Mouse (Mus musculus): ENCODE data around the gene Crtac1. TPM values are rescaled to one million over a fixed set of nuclear protein-coding genes. Genes with fewer than 3 reads are reported as not detected.

Crtac1 gene
- polyA plus RNA-seq, 1 experiment from 2014 or later: 8.1 TPM

DNA sequence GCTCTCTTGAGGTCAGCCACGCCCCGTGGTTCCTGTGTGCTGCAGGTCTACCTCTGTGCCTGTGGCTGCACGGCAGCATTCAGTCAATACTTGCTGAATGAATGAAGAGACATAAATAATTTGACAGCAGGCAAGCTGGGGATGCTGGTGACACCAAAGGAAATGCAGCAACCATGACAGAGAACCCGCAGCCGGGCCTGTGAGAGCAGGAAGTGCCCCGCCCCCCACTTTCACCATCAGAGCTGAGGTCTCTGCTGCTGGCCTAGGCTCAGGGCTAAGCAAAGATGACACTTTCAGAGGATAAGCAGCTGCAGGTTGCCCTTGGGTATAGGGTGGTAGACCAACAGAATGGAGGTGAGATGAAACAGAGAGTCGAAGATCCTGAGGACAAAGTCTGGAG is 125.4 kb downstream of the Crtac1 start:
- no peak overlapping the region for H3K4me3 ChIP-seq
- ATAC-seq (ENCODE audit: low FRiP score, low read depth): no peak
- no peaks in the 10 kb centered on the region for H3K36me3 ChIP-seq
- no peak overlapping the region for H3K9ac ChIP-seq (replicated peaks)
- peaks cover 30% of the 10 kb centered on the region for H3K4me1 ChIP-seq
- H3K27ac ChIP-seq (replicated peaks): no peak overlapping the region
- 0 out of 2 replicates have a peak, but pooled peaks cover 5% of the 10 kb centered on the region for H3K27me3 ChIP-seq
- H3K4me2 ChIP-seq (replicated peaks): no peak overlapping the region
- H3K9me3 ChIP-seq: no peaks in the 10 kb centered on the region
- WGBS: 63% methylated on average over 7 of the region's 7 CpGs

DNA sequence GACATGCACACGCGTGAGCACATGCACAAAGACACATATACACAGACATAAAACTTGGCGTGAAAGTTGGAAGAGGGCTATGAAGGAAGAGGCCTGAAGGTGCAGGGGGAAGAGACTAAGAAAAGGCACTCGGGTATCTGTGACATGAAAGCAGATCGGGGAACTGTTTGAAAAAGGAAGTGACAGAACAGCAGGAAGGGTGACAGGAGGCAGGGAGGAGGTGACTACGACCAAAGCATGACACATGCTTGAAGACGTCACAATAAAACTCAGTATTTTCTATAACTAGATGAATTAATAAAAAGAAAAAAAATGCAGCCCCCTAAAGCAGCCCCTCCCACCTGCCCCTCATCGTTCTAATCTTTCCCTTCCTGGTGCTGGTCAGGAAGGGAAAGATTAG is 125.8 kb downstream of the Crtac1 start:
- no peak for ATAC-seq (ENCODE audit: low FRiP score, low read depth)
- H3K9ac ChIP-seq (replicated peaks): no peak overlapping the region
- H3K4me2 ChIP-seq (replicated peaks): no peak overlapping the region
- H3K9me3 ChIP-seq: no peaks in the 10 kb centered on the region
- peaks cover 33% of the 10 kb centered on the region for H3K4me1 ChIP-seq
- no peak overlapping the region for H3K4me3 ChIP-seq
- no peaks in the 10 kb centered on the region for H3K36me3 ChIP-seq
- H3K27ac ChIP-seq (replicated peaks): no peak overlapping the region
- 76% methylated on average over 8 of the region's 8 CpGs for WGBS
- H3K27me3 ChIP-seq: 0 out of 2 replicates have a peak, but pooled peaks cover 5% of the 10 kb centered on the region

DNA sequence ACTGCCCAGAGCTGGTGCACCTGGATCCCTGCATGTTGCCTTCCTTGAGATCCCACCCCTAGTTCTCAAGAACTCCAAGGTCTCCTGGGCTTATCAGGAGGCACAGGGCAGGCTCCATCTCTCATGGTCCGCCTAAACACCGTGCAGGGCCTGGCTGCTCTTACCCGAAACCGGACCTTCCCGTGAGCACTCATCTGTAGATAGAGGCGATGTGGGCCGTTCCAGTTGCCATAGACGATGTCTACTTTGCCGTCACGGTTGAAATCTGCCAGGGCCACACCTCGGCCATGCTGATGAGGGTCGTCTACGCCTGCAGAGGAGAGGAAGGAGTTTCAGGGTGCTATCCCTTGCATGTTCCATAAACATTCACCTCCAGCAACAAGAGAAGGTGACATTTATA is 127.1 kb downstream of the Crtac1 start:
- H3K36me3 ChIP-seq: no peaks in the 10 kb centered on the region
- no peak overlapping the region for H3K4me3 ChIP-seq
- 86% methylated on average over 13 of the region's 13 CpGs for WGBS
- ATAC-seq (ENCODE audit: low FRiP score, low read depth): no peak
- H3K27ac ChIP-seq (replicated peaks): no peak overlapping the region
- no peak overlapping the region for H3K4me2 ChIP-seq (replicated peaks)
- H3K27me3 ChIP-seq: 0 out of 2 replicates have a peak, but pooled peaks cover 5% of the 10 kb centered on the region
- H3K4me1 ChIP-seq: peaks cover 35% of the 10 kb centered on the region
- no peak overlapping the region for H3K9ac ChIP-seq (replicated peaks)
- no peaks in the 10 kb centered on the region for H3K9me3 ChIP-seq

DNA sequence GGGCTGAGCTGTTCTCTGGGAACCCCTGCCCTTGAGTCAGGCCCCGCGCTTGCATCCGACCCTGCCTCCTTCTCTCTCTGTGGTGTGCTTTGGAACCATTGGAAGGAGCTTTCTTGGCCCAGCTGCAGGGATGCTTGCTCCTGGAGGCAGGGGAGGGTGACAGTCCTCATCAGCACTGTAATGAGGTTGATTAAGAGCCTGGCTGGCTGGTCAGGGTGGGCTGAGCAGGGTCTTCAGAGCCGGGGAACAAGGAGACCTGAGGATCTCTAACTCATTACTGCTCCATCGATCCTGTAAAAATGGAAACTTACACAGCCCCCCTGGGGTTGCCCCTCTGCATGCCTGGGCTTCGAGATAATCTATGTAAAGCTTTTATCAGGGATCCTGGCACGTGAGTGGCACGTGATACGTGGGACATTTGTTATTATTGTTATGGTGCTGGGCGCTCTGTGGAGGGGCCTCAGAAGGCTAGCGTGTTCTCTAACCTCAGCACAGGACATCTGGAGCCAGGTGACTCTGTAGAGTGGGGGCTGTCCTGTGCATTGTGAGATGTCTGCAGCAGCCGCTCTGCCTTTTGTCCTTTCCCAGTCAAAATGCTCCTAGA is 128.3 kb downstream of the Crtac1 start:
- Histone ChIP-seq H3K27ac (replicated peaks) (peak overlapping the region; percentile 52), H3K4me2 (replicated peaks) (no peak overlapping the region), H3K9ac (replicated peaks) (no peak overlapping the region), H3K4me1 (peaks cover 35% of the 10 kb centered on the region), H3K9me3 (no peaks in the 10 kb centered on the region), H3K36me3 (no peaks in the 10 kb centered on the region), H3K4me3 (no peak overlapping the region), H3K27me3 (0 out of 2 replicates have a peak, but pooled peaks cover 5% of the 10 kb centered on the region)
- ATAC-seq (ENCODE audit: low FRiP score, low read depth): no peak
- WGBS: 54% methylated on average over 12 of the region's 12 CpGs

DNA sequence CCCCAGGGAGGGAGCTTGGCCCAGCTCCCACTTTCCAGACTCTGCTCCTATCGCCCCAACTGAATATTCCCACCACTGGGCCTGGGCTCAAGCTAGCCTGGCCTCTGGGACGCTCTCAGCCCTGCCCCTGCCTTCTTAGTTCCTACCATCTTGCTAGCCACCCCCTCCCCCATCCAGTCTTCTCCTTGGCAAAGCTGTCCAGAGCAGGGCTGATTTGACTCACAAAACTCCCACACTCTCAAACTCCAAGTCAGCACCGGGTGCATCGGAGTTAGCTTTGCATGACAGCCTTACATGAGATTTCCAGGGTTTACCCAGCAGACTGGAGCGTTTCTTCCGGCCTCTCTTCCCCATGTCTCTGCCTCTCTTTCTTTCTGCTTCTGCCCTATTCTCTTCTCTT is 138.4 kb downstream of the Crtac1 start:
- Histone ChIP-seq H3K4me2 (replicated peaks) (no peak overlapping the region), H3K27ac (replicated peaks) (0 out of 2 replicates have a peak overlapping the region, but pooled peaks have one; percentile 2), H3K27me3 (no peaks in the 10 kb centered on the region; the same call in none of the 2 replicates), H3K4me1 (peaks cover 31% of the 10 kb centered on the region), H3K9me3 (no peaks in the 10 kb centered on the region), H3K4me3 (no peak overlapping the region), H3K9ac (replicated peaks) (no peak overlapping the region), H3K36me3 (no peaks in the 10 kb centered on the region)
- ATAC-seq (ENCODE audit: low FRiP score, low read depth): no peak
- 71% methylated on average over 6 of the region's 6 CpGs for WGBS

DNA sequence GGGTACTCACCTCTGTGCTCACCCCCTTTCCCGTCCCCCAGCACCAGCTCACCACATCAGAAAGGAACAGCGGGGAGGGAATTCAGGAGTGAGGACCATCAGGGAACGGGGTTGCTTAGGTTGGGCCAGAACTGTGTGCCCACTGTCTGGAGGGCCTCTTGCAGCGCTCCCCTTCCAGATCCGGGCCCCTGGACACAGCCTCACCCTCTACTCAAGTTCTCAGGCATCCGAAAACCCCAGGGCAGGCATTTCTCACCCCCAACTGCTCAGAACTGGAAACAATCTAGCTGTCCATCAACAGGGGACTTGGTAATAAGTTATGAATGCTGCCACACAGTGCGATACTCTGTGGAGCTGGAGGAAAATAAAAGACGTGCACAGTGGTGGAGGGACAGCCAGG is 139.5 kb downstream of the Crtac1 start:
- Histone ChIP-seq H3K4me3 (no peak overlapping the region), H3K36me3 (no peaks in the 10 kb centered on the region), H3K4me2 (replicated peaks) (no peak overlapping the region), H3K27ac (replicated peaks) (peak overlapping the region; percentile 56; the same call in 1 of the 2 replicates), H3K9ac (replicated peaks) (no peak overlapping the region), H3K4me1 (peaks cover 31% of the 10 kb centered on the region), H3K27me3 (no peaks in the 10 kb centered on the region; the same call in none of the 2 replicates), H3K9me3 (no peaks in the 10 kb centered on the region)
- peak; percentile 32 for ATAC-seq (ENCODE audit: low FRiP score, low read depth)
- 39% methylated on average over 8 of the region's 8 CpGs for WGBS

DNA sequence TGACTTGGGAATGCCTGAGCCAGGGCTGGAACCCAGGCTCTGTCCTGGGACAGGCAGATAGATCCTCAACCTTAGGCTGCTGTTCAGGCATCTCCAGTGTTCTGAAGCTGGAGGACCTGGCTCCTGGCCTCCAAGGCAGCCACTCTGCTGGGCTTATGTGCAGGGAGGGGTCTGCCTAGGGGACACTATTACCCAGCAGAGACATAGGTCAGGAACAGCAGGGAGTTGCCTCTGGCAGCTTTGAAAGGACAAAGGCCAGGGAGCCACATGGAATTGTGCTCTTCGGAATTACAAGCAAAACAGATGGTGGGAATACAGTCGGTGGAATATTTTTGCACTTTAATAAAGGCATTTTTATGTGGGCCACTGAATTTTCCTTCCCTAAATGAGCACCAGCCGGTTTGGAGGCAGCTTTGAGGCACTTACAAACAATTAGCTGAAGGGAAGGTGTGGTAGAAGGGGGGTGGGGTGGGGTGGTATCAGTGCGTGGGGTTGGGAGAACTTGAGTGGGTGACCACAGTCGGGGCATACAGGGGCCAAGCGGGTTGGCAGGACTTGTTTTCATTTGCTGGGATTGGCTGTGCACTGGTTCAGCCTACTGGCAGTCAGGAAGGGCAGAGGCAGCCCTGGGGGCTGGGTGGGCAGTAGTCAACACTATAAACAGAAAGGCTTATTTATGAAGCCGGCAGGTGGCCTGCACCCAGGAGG is 140.5 kb downstream of the Crtac1 start:
- Histone ChIP-seq H3K9me3 (no peaks in the 10 kb centered on the region), H3K4me2 (replicated peaks) (no peak overlapping the region), H3K9ac (replicated peaks) (no peak overlapping the region), H3K27ac (replicated peaks) (peak overlapping the region; percentile 56), H3K4me3 (no peak overlapping the region), H3K27me3 (no peaks in the 10 kb centered on the region; the same call in none of the 2 replicates), H3K4me1 (peaks cover 31% of the 10 kb centered on the region), H3K36me3 (no peaks in the 10 kb centered on the region)
- peak; percentile 32; the same call in 1 of the 2 replicates for ATAC-seq (ENCODE audit: low FRiP score, low read depth)
- WGBS: 25% methylated on average over 7 of the region's 7 CpGs

DNA sequence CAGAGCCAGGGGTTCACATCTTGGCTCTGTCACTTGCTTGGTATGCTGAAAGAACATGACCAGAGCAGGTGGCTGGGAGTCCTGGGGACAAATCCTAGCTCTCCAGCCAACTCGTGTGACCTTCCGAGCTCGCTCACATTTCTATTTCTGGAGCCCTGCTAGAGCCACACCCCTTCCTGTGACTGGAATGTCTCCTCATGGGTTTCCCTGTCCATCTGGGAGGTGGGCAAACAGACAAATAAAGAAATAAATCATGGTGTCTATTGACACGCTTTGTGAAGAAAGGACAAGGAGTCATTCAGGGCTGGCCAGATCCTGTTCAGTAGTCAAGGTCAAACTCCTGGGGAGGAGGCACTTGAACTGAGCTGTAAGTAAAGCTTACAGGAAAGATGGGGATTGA is 143.2 kb downstream of the Crtac1 start:
- H3K4me1 ChIP-seq: peaks cover 29% of the 10 kb centered on the region
- no peak for ATAC-seq (ENCODE audit: low FRiP score, low read depth)
- WGBS: 70% methylated on average over 4 of the region's 4 CpGs
- no peaks in the 10 kb centered on the region for H3K36me3 ChIP-seq
- no peak overlapping the region for H3K4me3 ChIP-seq
- H3K9me3 ChIP-seq: no peaks in the 10 kb centered on the region
- no peak overlapping the region for H3K9ac ChIP-seq (replicated peaks)
- no peak overlapping the region for H3K27ac ChIP-seq (replicated peaks)
- H3K4me2 ChIP-seq (replicated peaks): no peak overlapping the region
- no peaks in the 10 kb centered on the region; the same call in none of the 2 replicates for H3K27me3 ChIP-seq

DNA sequence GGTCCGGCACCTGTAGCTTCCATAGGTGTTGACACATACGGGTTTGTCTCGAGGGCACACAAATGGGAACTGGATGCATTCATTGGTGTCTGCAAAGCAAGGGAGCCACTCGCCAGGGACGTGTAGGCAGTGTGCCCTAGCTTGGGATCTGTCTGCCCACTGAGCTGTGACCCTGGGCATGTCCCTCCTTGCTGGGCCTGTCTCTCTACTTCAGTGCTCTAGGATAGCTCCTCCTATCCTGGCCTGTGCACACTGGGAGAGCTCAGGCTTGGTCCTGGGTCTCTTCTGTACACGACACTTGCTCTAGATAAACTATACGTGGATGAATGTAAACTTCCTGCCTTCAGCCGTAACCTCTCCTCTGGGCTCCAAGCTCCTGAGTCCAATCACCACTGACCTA is 147.4 kb downstream of the Crtac1 start:
- no peaks in the 10 kb centered on the region for H3K36me3 ChIP-seq
- no peak overlapping the region for H3K4me2 ChIP-seq (replicated peaks)
- 82% methylated on average over 8 of the region's 8 CpGs for WGBS
- no peak for ATAC-seq (ENCODE audit: low FRiP score, low read depth)
- H3K27me3 ChIP-seq: no peaks in the 10 kb centered on the region; the same call in 1 of the 2 replicates
- H3K4me3 ChIP-seq: no peak overlapping the region
- H3K9me3 ChIP-seq: no peaks in the 10 kb centered on the region
- H3K27ac ChIP-seq (replicated peaks): no peak overlapping the region
- H3K9ac ChIP-seq (replicated peaks): no peak overlapping the region
- H3K4me1 ChIP-seq: peaks cover 3% of the 10 kb centered on the region; the same call in 1 of the 2 replicates

DNA sequence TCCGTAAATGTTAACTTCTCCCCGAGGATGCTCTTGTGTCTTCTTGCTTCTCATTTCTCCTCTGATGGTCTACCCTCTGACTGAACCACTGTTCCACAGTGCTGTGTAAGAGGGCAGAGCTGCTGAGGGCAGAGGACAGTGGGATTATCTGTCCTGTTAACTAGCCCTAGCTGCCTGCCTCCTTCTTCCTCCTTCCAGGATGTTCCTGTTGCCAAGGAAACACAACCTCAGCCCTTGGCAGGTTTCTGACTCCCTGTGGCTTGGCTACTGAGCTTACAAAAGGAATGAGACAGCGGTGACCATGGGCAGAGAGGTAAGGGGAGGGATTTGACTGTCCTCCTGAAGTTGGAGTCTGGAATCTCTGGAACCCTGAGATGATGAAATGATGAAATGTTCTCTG is 152.0 kb downstream of the Crtac1 start:
- H3K4me2 ChIP-seq (replicated peaks): no peak overlapping the region
- 58% methylated on average over 3 of the region's 3 CpGs for WGBS
- peaks cover 3% of the 10 kb centered on the region; the same call in 1 of the 2 replicates for H3K4me1 ChIP-seq
- ATAC-seq (ENCODE audit: low FRiP score, low read depth): no peak
- H3K9me3 ChIP-seq: no peaks in the 10 kb centered on the region
- H3K27me3 ChIP-seq: no peaks in the 10 kb centered on the region
- no peak overlapping the region for H3K4me3 ChIP-seq
- no peaks in the 10 kb centered on the region for H3K36me3 ChIP-seq
- H3K27ac ChIP-seq (replicated peaks): no peak overlapping the region
- no peak overlapping the region for H3K9ac ChIP-seq (replicated peaks)

DNA sequence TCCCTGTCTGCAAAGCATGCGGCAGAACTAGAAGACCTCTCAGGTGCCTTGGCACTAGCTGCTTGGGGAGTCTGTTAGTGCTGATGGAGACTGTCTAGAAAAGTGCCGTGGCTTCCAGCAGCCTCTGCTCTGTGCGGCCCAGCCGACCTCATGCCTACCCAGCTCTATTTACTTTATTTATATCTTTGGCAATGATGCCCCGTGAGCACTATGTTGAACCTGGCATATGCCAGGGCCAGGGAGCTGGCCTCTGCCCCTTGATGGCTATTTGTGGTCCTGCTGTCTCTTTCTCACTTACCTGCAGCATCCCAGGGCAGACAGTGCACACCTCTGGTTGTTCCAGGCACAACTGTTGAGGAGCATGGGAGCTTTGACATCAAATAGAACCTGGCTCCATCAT is 153.1 kb downstream of the Crtac1 start:
- Histone ChIP-seq H3K27ac (replicated peaks) (no peak overlapping the region), H3K9me3 (no peaks in the 10 kb centered on the region), H3K27me3 (no peaks in the 10 kb centered on the region), H3K4me1 (peaks cover 3% of the 10 kb centered on the region; the same call in 1 of the 2 replicates), H3K4me2 (replicated peaks) (no peak overlapping the region), H3K4me3 (no peak overlapping the region), H3K9ac (replicated peaks) (no peak overlapping the region), H3K36me3 (no peaks in the 10 kb centered on the region)
- 89% methylated on average over 5 of the region's 5 CpGs for WGBS
- ATAC-seq (ENCODE audit: low FRiP score, low read depth): no peak

DNA sequence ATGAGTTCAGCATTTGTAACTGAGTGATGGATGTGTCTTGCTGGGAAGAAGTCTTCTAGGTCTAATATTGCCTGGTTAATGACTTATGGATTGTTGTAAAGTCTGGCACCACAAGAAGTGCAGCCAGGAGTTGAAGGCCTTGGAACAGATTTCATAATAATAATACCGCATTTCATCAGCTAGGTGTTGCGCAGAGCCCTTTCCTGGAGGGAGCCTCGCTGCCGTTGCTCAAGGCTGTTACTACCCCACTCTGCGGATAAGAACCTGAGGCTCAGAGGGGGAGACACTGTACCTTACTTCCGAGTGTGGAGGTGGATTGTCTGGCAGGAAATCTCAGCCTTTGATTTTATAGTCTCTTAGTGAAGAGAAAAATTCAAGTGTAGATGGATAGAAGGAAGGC is 154.3 kb downstream of the Crtac1 start:
- H3K27me3 ChIP-seq: no peaks in the 10 kb centered on the region
- no peak overlapping the region for H3K4me3 ChIP-seq
- 89% methylated on average over 6 of the region's 6 CpGs for WGBS
- H3K4me2 ChIP-seq (replicated peaks): no peak overlapping the region
- ATAC-seq (ENCODE audit: low FRiP score, low read depth): no peak
- no peak overlapping the region for H3K27ac ChIP-seq (replicated peaks)
- peaks cover 3% of the 10 kb centered on the region; the same call in 1 of the 2 replicates for H3K4me1 ChIP-seq
- H3K9me3 ChIP-seq: no peaks in the 10 kb centered on the region
- H3K9ac ChIP-seq (replicated peaks): no peak overlapping the region
- H3K36me3 ChIP-seq: no peaks in the 10 kb centered on the region
